Mouse (Mus musculus) inflammation-experienced regulatory T-cells, adult 16 weeks (primary cell): ENCODE measurements around the gene Bcl2a1c. TPM values are rescaled to one million over a fixed set of nuclear protein-coding genes. Genes with fewer than 3 reads are reported as not detected.

Source experiments
- polyA plus RNA-seq: library from polyadenylated mRNA; unstranded; fragments of 100-300 nt; shearing (Covaris generic); gene quantifications from one replicate; pipeline ENCODE4 v1.2.1, GENCODE M21; 2017

The Bcl2a1c gene
- 4.8 TPM for polyA plus RNA-seq

DNA sequence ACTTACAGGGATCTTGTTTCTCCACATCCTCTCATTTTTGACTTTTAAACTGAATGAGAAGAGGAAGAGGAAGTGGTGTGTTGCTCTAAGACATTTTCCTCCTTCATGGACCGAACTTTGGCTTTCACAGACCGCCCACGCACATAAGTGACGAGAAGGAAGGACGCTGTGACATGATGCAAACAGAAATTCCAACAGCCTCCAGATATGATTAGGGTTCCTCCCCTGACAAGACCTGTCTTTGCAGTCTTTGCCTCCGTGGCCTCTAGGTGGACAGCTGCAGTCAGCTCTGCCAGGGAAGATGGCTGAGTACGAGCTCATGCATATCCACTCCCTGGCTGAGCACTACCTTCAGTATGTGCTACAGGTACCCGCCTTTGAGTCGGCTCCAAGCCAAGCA is at the start of gene Bcl2a1c:
Gene Bcl2a1c, plus strand, starts transcription at position 281 of the 400 bp plus-strand sequence.

Other genes starting within 250 kb of the Bcl2a1c start
- gene Crtap, start 60.5 kb downstream of the Bcl2a1c start, polyA plus RNA-seq = 2.8 TPM
- gene Glb1, start 70.9 kb downstream of the Bcl2a1c start, polyA plus RNA-seq = 54.6 TPM
- gene Tmppe, start 71.0 kb downstream of the Bcl2a1c start, polyA plus RNA-seq = 29.1 TPM
- 47.8 TPM for gene Ccr4, start 174.8 kb downstream of the Bcl2a1c start, polyA plus RNA-seq
- gene C130032M10Rik, start 185.6 kb downstream of the Bcl2a1c start, polyA plus RNA-seq = not detected
- not detected for gene Trim71, start 234.2 kb downstream of the Bcl2a1c start, polyA plus RNA-seq